Mouse (Mus musculus) CD8-positive naive resting alpha-beta T cell, adult 2 months (primary cell): ENCODE data around the gene Gm47791.
A peak's percentile ranks its signal among the peaks of the same experiment; 100 is the strongest.

ENCODE experiments used
- DNase-seq, 2 experiments: peaks; one replicate each; pipeline ENCODE4 v3.0.0; 2022; ENCODE audit warnings: low read depth in 2 of 2, low spot score in 2 of 2

The Gm47791 gene

GRCm38 (mm10) chr1:82788070-82788469 is 17.0 kb upstream of the Gm47791 start:
- DNase-seq = no peak

- DNase-seq = peak in 1 of 2 experiments; percentile 22
Measured at GRCm38 (mm10) chr1:82787414-82787813, 16.4 kb upstream of the Gm47791 start.

- no peak for DNase-seq
Measured at GRCm38 (mm10) chr1:82785546-82785945, 14.5 kb upstream of the Gm47791 start.

GRCm38 (mm10) chr1:82783559-82783958 is 12.5 kb upstream of the Gm47791 start:
- DNase-seq = no peak

GRCm38 (mm10) chr1:82779388-82779966 is 8.4 kb upstream of the Gm47791 start:
- no peak for DNase-seq

GRCm38 (mm10) chr1:82775293-82775692 is 4.2 kb upstream of the Gm47791 start:
- DNase-seq = no peak

- no peak for DNase-seq
Measured at GRCm38 (mm10) chr1:82773208-82773607, 2.2 kb upstream of the Gm47791 start.

GRCm38 (mm10) chr1:82772428-82772827 is 1.4 kb upstream of the Gm47791 start:
- DNase-seq = no peak

GRCm38 (mm10) chr1:82768269-82768668 is 2.8 kb downstream of the Gm47791 start, which contains the start of gene Tm4sf20:
Tm4sf20 (minus strand) TSS chr1:82768461.
- no peak for DNase-seq

GRCm38 (mm10) chr1:82766641-82767040 is 4.4 kb downstream of the Gm47791 start:
- no peak for DNase-seq

- no peak for DNase-seq
Measured at GRCm38 (mm10) chr1:82766227-82766626, 4.8 kb downstream of the Gm47791 start.

- no peak for DNase-seq
Measured at GRCm38 (mm10) chr1:82762274-82762673, 8.8 kb downstream of the Gm47791 start.

- DNase-seq = no peak
Measured at GRCm38 (mm10) chr1:82761454-82762169, 9.4 kb downstream of the Gm47791 start.

GRCm38 (mm10) chr1:82759520-82759919 is 11.5 kb downstream of the Gm47791 start:
- peak in 1 of 2 experiments; percentile 9 for DNase-seq

GRCm38 (mm10) chr1:82747714-82748452 is 23.2 kb downstream of the Gm47791 start:
- DNase-seq = no peak

GRCm38 (mm10) chr1:82746408-82746807 is 24.6 kb downstream of the Gm47791 start:
- no peak for DNase-seq

GRCm38 (mm10) chr1:82743962-82744361 is 27.1 kb downstream of the Gm47791 start:
- DNase-seq = no peak

- DNase-seq = no peak
Measured at GRCm38 (mm10) chr1:82741539-82741938, 29.5 kb downstream of the Gm47791 start.

- no peak for DNase-seq
Measured at GRCm38 (mm10) chr1:82738066-82738465, 33.0 kb downstream of the Gm47791 start.

- no peak for DNase-seq
Measured at GRCm38 (mm10) chr1:82733357-82733756, 37.7 kb downstream of the Gm47791 start.

- no peak for DNase-seq
Measured at GRCm38 (mm10) chr1:82726482-82726881, 44.6 kb downstream of the Gm47791 start.

- DNase-seq = no peak
Measured at GRCm38 (mm10) chr1:82725875-82726185, 45.2 kb downstream of the Gm47791 start.
